Mouse (Mus musculus) T-helper 17 cell (primary cell): ENCODE results near the gene Trim56.

Source experiments
- in situ Hi-C, 2 experiments: fragments of 300-600 bp; cut with MboI, MseI; formaldehyde crosslinking; loops; 1 replicate in 1 of 2; 2 replicates in 1 of 2; pipeline ENCODE4 v1.15.1; 2025; ENCODE audit warnings: high pct_unique_total_duplicates in 2 of 2

Gene Trim56

GRCm38 (mm10) chr5:137109941-137110593 is 5.9 kb downstream of the Trim56 start:
- in situ Hi-C loops: loop anchor here in 1 of 2 experiments (5.0 to 10.0 kb wide), 2 partner anchors 43 to 185 kb away; no protein-coding TSS in a partner anchor

- in situ Hi-C loops: no loop called here
These were observed 7.9 kb downstream of the Trim56 start for GRCm38 (mm10) chr5:137108111-137108510.

GRCm38 (mm10) chr5:137107670-137108069 is 8.3 kb downstream of the Trim56 start:
- in situ Hi-C loops: no loop called here

GRCm38 (mm10) chr5:137107024-137107423 is 9.0 kb downstream of the Trim56 start:
- in situ Hi-C loops: no loop called here

GRCm38 (mm10) chr5:137106434-137106833 is 9.6 kb downstream of the Trim56 start:
- in situ Hi-C loops: no loop called here

- in situ Hi-C loops: loop anchor here (5.0 kb wide), 2 partner anchors 72 to 77 kb away; partner anchors contain the start of gene Vgf (in 1 of the 2)
These were observed 12.0 kb downstream of the Trim56 start for GRCm38 (mm10) chr5:137103969-137104368.

- in situ Hi-C loops: loop anchor here (5.0 kb wide), 2 partner anchors 71 to 76 kb away; partner anchors contain the start of gene Vgf (in 1 of the 2)
These were observed 13.2 kb downstream of the Trim56 start for GRCm38 (mm10) chr5:137102575-137103522.

GRCm38 (mm10) chr5:137102078-137102477 is 13.9 kb downstream of the Trim56 start:
- in situ Hi-C loops: loop anchor here (5.0 kb wide), 2 partner anchors 70 to 75 kb away; partner anchors contain the start of gene Vgf (in 1 of the 2)

- in situ Hi-C loops: loop anchor here (5.0 kb wide), 2 partner anchors 68 to 73 kb away; partner anchors contain the start of gene Vgf (in 1 of the 2)
These were observed 15.3 kb downstream of the Trim56 start for GRCm38 (mm10) chr5:137100660-137101059.

GRCm38 (mm10) chr5:137098418-137098817 is 17.6 kb downstream of the Trim56 start:
- in situ Hi-C loops: no loop called here

- in situ Hi-C loops: no loop called here
These were observed 20.0 kb downstream of the Trim56 start for GRCm38 (mm10) chr5:137096037-137096436.

GRCm38 (mm10) chr5:137095135-137095534 is 20.9 kb downstream of the Trim56 start:
- in situ Hi-C loops: no loop called here

GRCm38 (mm10) chr5:137093720-137094119 is 22.3 kb downstream of the Trim56 start:
- in situ Hi-C loops: no loop called here

GRCm38 (mm10) chr5:137091560-137091959 is 24.4 kb downstream of the Trim56 start:
- in situ Hi-C loops: no loop called here

GRCm38 (mm10) chr5:137090870-137091269 is 25.1 kb downstream of the Trim56 start:
- in situ Hi-C loops: no loop called here

GRCm38 (mm10) chr5:137087410-137087809 is 28.6 kb downstream of the Trim56 start:
- in situ Hi-C loops: no loop called here

GRCm38 (mm10) chr5:137085731-137086130 is 30.3 kb downstream of the Trim56 start:
- in situ Hi-C loops: no loop called here

GRCm38 (mm10) chr5:137085021-137085420 is 31.0 kb downstream of the Trim56 start:
- in situ Hi-C loops: no loop called here

GRCm38 (mm10) chr5:137083051-137083450 is 33.0 kb downstream of the Trim56 start:
- in situ Hi-C loops: no loop called here

GRCm38 (mm10) chr5:137079849-137080248 is 36.2 kb downstream of the Trim56 start:
- in situ Hi-C loops: no loop called here

- in situ Hi-C loops: no loop called here
These were observed 37.4 kb downstream of the Trim56 start for GRCm38 (mm10) chr5:137078616-137079015.

GRCm38 (mm10) chr5:137078041-137078440 is 38.0 kb downstream of the Trim56 start:
- in situ Hi-C loops: no loop called here
